Mouse (Mus musculus) ES-E14 (cell line): ENCODE measurements around the gene Itm2b. TPM values are rescaled to one million over a fixed set of nuclear protein-coding genes. Genes with fewer than 3 reads are reported as not detected.

ENCODE experiments used
- DNase-seq: peaks from one replicate; pipeline ENCODE4 v3.0.0-alpha.2; 2013; ENCODE audit warnings: low read depth, low spot score
- H3K27ac ChIP-seq: 2 replicates; pipeline ENCODE4 v1.5.1; 2012; ENCODE audit warnings: low read depth, mild to moderate bottlenecking, low read length, moderate library complexity, mixed read lengths; ENCODE audit not compliant: poor library complexity, insufficient read depth, severe bottlenecking
- H3K36me3 ChIP-seq: 2 replicates; pipeline ENCODE4 v1.6.1; 2012; ENCODE audit warnings: mild to moderate bottlenecking, low read length, moderate library complexity, mixed read lengths; ENCODE audit not compliant: control insufficient read depth, poor library complexity, insufficient read depth, severe bottlenecking
- H3K4me1 ChIP-seq, 2 experiments: fragments of 150-350 bp in 1 of 2; sonication (generic) in 1 of 2; 2 replicates each; pipeline ENCODE4 v1.6.1; 2012; ENCODE audit warnings: low read length in 2 of 2, mild to moderate bottlenecking in 1 of 2, mixed read lengths in 1 of 2; ENCODE audit not compliant: control insufficient read depth in 2 of 2, insufficient read depth in 2 of 2, poor library complexity in 1 of 2
- H3K4me3 ChIP-seq, 2 experiments: fragments of 150-350 bp in 1 of 2; sonication (generic) in 1 of 2; 2 replicates each; pipeline ENCODE4 v1.5.1; 2012; ENCODE audit warnings: low read length in 2 of 2, low read depth in 1 of 2, mild to moderate bottlenecking in 1 of 2, mixed read lengths in 1 of 2; ENCODE audit not compliant: insufficient read depth in 1 of 2, poor library complexity in 1 of 2, severe bottlenecking in 1 of 2
- H3K9ac ChIP-seq: 2 replicates; pipeline ENCODE4 v1.6.1; 2012; ENCODE audit warnings: low read depth, mild to moderate bottlenecking, low read length, mixed read lengths; ENCODE audit not compliant: poor library complexity, insufficient read depth, severe bottlenecking
- H3K9me3 ChIP-seq: fragments of 150-350 bp; sonication (generic); 2 replicates; pipeline ENCODE4 v1.6.1; 2012; ENCODE audit warnings: low read depth, mild to moderate bottlenecking, low read length; ENCODE audit not compliant: control insufficient read depth, insufficient read depth
- CHD2 ChIP-seq: IDR thresholded peaks from 2 replicates; pipeline ENCODE4 v1.6.1; 2014; ENCODE audit warnings: mild to moderate bottlenecking, low read depth, low read length, inconsistent platforms
- HCFC1 ChIP-seq: IDR thresholded peaks from 2 replicates; pipeline ENCODE4 v1.6.1; 2012; ENCODE audit warnings: low read length, inconsistent platforms, borderline replicate concordance; ENCODE audit not compliant: insufficient read depth
- MAFK ChIP-seq: IDR thresholded peaks from 2 replicates; pipeline ENCODE4 v1.6.1; 2014; ENCODE audit warnings: mild to moderate bottlenecking, low read depth, low read length, inconsistent platforms; ENCODE audit not compliant: insufficient read depth
- ZC3H11A ChIP-seq: IDR thresholded peaks from 2 replicates; pipeline ENCODE4 v1.6.1; 2012; ENCODE audit warnings: low read depth, mild to moderate bottlenecking, inconsistent platforms, low read length, borderline replicate concordance
- ZNF384 ChIP-seq: IDR thresholded peaks from 2 replicates; pipeline ENCODE4 v1.6.1; 2012; ENCODE audit warnings: low read depth, low read length, inconsistent platforms
- in situ Hi-C, 2 experiments: fragments of 600-800 bp; cut with MboI; formaldehyde crosslinking; loops; one replicate each; pipeline ENCODE4 v1.15.1; 2025; ENCODE audit warnings: low sequenced_read_pairs in 2 of 2, inconsistent platforms in 1 of 2; ENCODE audit not compliant: unreplicated experiment in 2 of 2
- total RNA-seq: library from RNA; depleted of rRNA; stranded (reverse); fragments of 300-350 nt; gene quantifications from 2 replicates; pipeline ENCODE4 v1.2.3, GENCODE M21; 2012

Gene Itm2b
- total RNA-seq, 1 experiment, result 97.7 TPM

- TF ChIP-seq ZNF384 (no peak), ZC3H11A (no peak), CHD2 (no peak), MAFK (no peak), HCFC1 (no peak)
- in situ Hi-C loops, result no loop called here
- H3K4me1 ChIP-seq, result peaks cover 0 to 2% of the 10 kb centered on the region in 2 experiments; a peak in 1 of 4 replicates
- no peaks in the 10 kb centered on the region for H3K36me3 ChIP-seq
- DNase-seq, result no peak
- no peaks in the 10 kb centered on the region for H3K9me3 ChIP-seq
- H3K27ac ChIP-seq, result no peak overlapping the region
- no peak overlapping the region for H3K4me3 ChIP-seq
- no peak overlapping the region for H3K9ac ChIP-seq
Observed at GRCm38 (mm10) chr14:73347302-73347701, 37.8 kb downstream of the Itm2b start.

GRCm38 (mm10) chr14:73345614-73346013 is 39.5 kb downstream of the Itm2b start:
- H3K36me3 ChIP-seq, result no peaks in the 10 kb centered on the region
- no peak overlapping the region for H3K4me3 ChIP-seq
- H3K9ac ChIP-seq, result no peak overlapping the region
- in situ Hi-C loops, result no loop called here
- no peaks in the 10 kb centered on the region for H3K9me3 ChIP-seq
- peaks cover 0 to 2% of the 10 kb centered on the region in 2 experiments; a peak in 1 of 4 replicates for H3K4me1 ChIP-seq
- no peak for DNase-seq
- TF ChIP-seq MAFK (no peak), HCFC1 (no peak), CHD2 (no peak), ZC3H11A (no peak), ZNF384 (no peak)
- H3K27ac ChIP-seq, result no peak overlapping the region

GRCm38 (mm10) chr14:73340051-73340755 is 44.9 kb downstream of the Itm2b start:
- H3K36me3 ChIP-seq, result no peaks in the 10 kb centered on the region
- no peak overlapping the region for H3K9ac ChIP-seq
- no peak for DNase-seq
- TF ChIP-seq ZC3H11A, result no peak
- no peak for TF ChIP-seq ZNF384
- no peak for TF ChIP-seq CHD2
- H3K27ac ChIP-seq, result no peak overlapping the region
- in situ Hi-C loops, result no loop called here
- no peaks in the 10 kb centered on the region for H3K9me3 ChIP-seq
- H3K4me1 ChIP-seq, result peaks cover 0 to under 1% of the 10 kb centered on the region in 2 experiments; a peak in 1 of 4 replicates
- no peak overlapping the region for H3K4me3 ChIP-seq

GRCm38 (mm10) chr14:73339615-73340014 is 45.5 kb downstream of the Itm2b start:
- no peak for DNase-seq
- no peak overlapping the region for H3K4me3 ChIP-seq
- no peak overlapping the region for H3K27ac ChIP-seq
- H3K4me1 ChIP-seq, result peaks cover 0 to 3% of the 10 kb centered on the region in 2 experiments; a peak in 1 of 4 replicates
- no peaks in the 10 kb centered on the region for H3K9me3 ChIP-seq
- TF ChIP-seq ZC3H11A (no peak), HCFC1 (no peak), MAFK (no peak), ZNF384 (no peak), CHD2 (no peak)
- in situ Hi-C loops, result no loop called here
- no peaks in the 10 kb centered on the region for H3K36me3 ChIP-seq
- H3K9ac ChIP-seq, result no peak overlapping the region
